Comparison of ENCODE assay signal across 21 mouse cellular contexts in genomic region chr9:48549056-48549455, GRCm38 (mm10).
"Had no signal": no experiment of that assay in that cellular context is flagged by ENCODE, and none has a peak within 500 bp of the region (broad histone marks: within the 10 kb centered on the region; RNA-seq: fewer than 3 reads in every experiment).

No protein-coding gene starts in this region.

- H3K27ac ChIP-seq: kidney, embryonic 15.5 days; left cerebral cortex, adult 2 months; limb, embryonic 13.5 days; liver, embryonic 12.5 days; liver, embryonic 15.5 days; lung, embryonic 15.5 days; midbrain, embryonic 10.5 days; midbrain, embryonic 15.5 days; neural tube, embryonic 13.5 days; stomach, postnatal 0 days had no signal

- H3K36me3 ChIP-seq: kidney, embryonic 15.5 days; limb, embryonic 13.5 days; liver, embryonic 12.5 days; liver, embryonic 15.5 days; lung, embryonic 15.5 days; midbrain, embryonic 10.5 days; midbrain, embryonic 15.5 days; neural tube, embryonic 13.5 days had no signal

- H3K9me3 ChIP-seq: kidney, embryonic 15.5 days; limb, embryonic 13.5 days; liver, embryonic 12.5 days; liver, embryonic 15.5 days; lung, embryonic 15.5 days; megakaryocyte, embryonic 14.5 days; midbrain, embryonic 10.5 days; midbrain, embryonic 15.5 days; neural tube, embryonic 13.5 days had no signal

- H3K27me3 ChIP-seq: kidney, embryonic 15.5 days; limb, embryonic 13.5 days; liver, embryonic 12.5 days; liver, embryonic 15.5 days; lung, embryonic 15.5 days; megakaryocyte, embryonic 14.5 days; midbrain, embryonic 15.5 days; neural tube, embryonic 13.5 days had no signal

- H3K9ac ChIP-seq: kidney, embryonic 15.5 days; limb, embryonic 13.5 days; liver, embryonic 12.5 days; liver, embryonic 15.5 days; lung, embryonic 15.5 days; midbrain, embryonic 15.5 days; neural tube, embryonic 13.5 days had no signal

- H3K4me1 ChIP-seq: kidney, embryonic 15.5 days; limb, embryonic 13.5 days; liver, embryonic 12.5 days; liver, embryonic 15.5 days; lung, embryonic 15.5 days; midbrain, embryonic 10.5 days; midbrain, embryonic 15.5 days; neural tube, embryonic 13.5 days had no signal

- ATAC-seq: liver, embryonic 12.5 days; midbrain, embryonic 15.5 days had no signal

- DNase-seq: kidney, postnatal 10 days; kidney, postnatal 36 days; layer of hippocampus, postnatal 36 days; liver; lung, adult 18-20 months; lung, postnatal 10 days; lung, postnatal 36 days; thymus, adult 2 months; thymus, postnatal 14 days; thymus, postnatal 4 days had no signal

- H3K4me3 ChIP-seq: kidney, embryonic 15.5 days; left cerebral cortex, adult 2 months; limb, embryonic 13.5 days; liver, embryonic 12.5 days; liver, embryonic 15.5 days; lung, embryonic 15.5 days; megakaryocyte, embryonic 14.5 days; midbrain, embryonic 10.5 days; midbrain, embryonic 15.5 days; neural tube, embryonic 13.5 days had no signal

- H3K4me2 ChIP-seq: kidney, embryonic 15.5 days; limb, embryonic 13.5 days; liver, embryonic 12.5 days; liver, embryonic 15.5 days; lung, embryonic 15.5 days; midbrain, embryonic 15.5 days; neural tube, embryonic 13.5 days had no signal
